Mouse (Mus musculus) CH12.LX (cell line): ENCODE measurements around the gene St8sia1. TPM values are rescaled to one million over a fixed set of nuclear protein-coding genes. Genes with fewer than 3 reads are reported as not detected.

ENCODE experiments used
- DNase-seq: peaks from one replicate; pipeline ENCODE4 v3.0.0-alpha.2; 2013; ENCODE audit errors: extremely low read depth
- H3K27ac ChIP-seq: 2 replicates; pipeline ENCODE4 v1.5.1; 2012; ENCODE audit warnings: low read depth, mild to moderate bottlenecking, control low read depth, moderate library complexity; ENCODE audit not compliant: insufficient read depth
- H3K27me3 ChIP-seq: replicated peaks from 2 replicates; pipeline ENCODE3; 2012; ENCODE audit warnings: inconsistent platforms
- H3K36me3 ChIP-seq, 2 experiments: replicated peaks in 1 of 2; 2 replicates each; pipeline versions ENCODE3 to v1.6.1; 2012; ENCODE audit warnings: inconsistent platforms in 1 of 2, low read length in 1 of 2, mild to moderate bottlenecking in 1 of 2, mixed read lengths in 1 of 2, moderate library complexity in 1 of 2; ENCODE audit not compliant: control insufficient read depth in 1 of 2, insufficient read depth in 1 of 2
- H3K4me1 ChIP-seq, 2 experiments: 2 replicates each; pipeline ENCODE4 v1.6.1; 2012; ENCODE audit warnings: inconsistent platforms in 1 of 2, moderate library complexity in 1 of 2; ENCODE audit not compliant: insufficient read depth in 2 of 2, control insufficient read depth in 1 of 2
- H3K4me2 ChIP-seq: 2 replicates; pipeline ENCODE4 v1.6.1; 2012; ENCODE audit warnings: low read depth, mild to moderate bottlenecking, control low read depth; ENCODE audit not compliant: poor library complexity, insufficient read depth, severe bottlenecking
- H3K4me3 ChIP-seq, 3 experiments: fragments of 150-350 bp in 1 of 3; sonication (generic) in 1 of 3; replicated peaks in 1 of 3; 2 replicates each; pipeline versions ENCODE3 to v1.5.1; 2011 to 2012; ENCODE audit warnings: low read depth in 2 of 3, low read length in 2 of 3, mild to moderate bottlenecking in 2 of 3, moderate library complexity in 2 of 3, control low read depth in 1 of 3, improper control_type of control experiment in 1 of 3, inconsistent platforms in 1 of 3, mixed read lengths in 1 of 3; ENCODE audit not compliant: poor library complexity in 1 of 3
- H3K79me2 ChIP-seq: replicated peaks from 2 replicates; pipeline ENCODE4 v1.6.1; 2012; ENCODE audit warnings: mild to moderate bottlenecking, moderate library complexity; ENCODE audit not compliant: control insufficient read depth, poor library complexity, insufficient read depth, severe bottlenecking; ENCODE audit errors: extremely low read depth
- H3K9ac ChIP-seq: 2 replicates; pipeline ENCODE4 v1.6.1; 2012; ENCODE audit warnings: low read depth, mild to moderate bottlenecking, control low read depth, moderate library complexity; ENCODE audit not compliant: insufficient read depth
- H3K9me3 ChIP-seq: replicated peaks from 2 replicates; pipeline ENCODE3; 2012; ENCODE audit warnings: low read length, inconsistent platforms, mixed read lengths
- CHD1 ChIP-seq: IDR thresholded peaks from 2 replicates; pipeline ENCODE4 v1.6.1; 2012; ENCODE audit warnings: low read depth, low read length, improper control_type of control experiment, inconsistent platforms
- CHD2 ChIP-seq: IDR thresholded peaks from 2 replicates; pipeline ENCODE4 v1.6.1; 2011; ENCODE audit warnings: low read length, improper control_type of control experiment
- CTCF ChIP-seq, 2 experiments: IDR thresholded peaks in 1 of 2; conservative IDR thresholded peaks in 1 of 2; 2 replicates each; pipeline ENCODE4 v1.5.1; 2011 to 2012; ENCODE audit warnings: low read depth in 2 of 2, low read length in 2 of 2, improper control_type of control experiment in 1 of 2, inconsistent platforms in 1 of 2, mild to moderate bottlenecking in 1 of 2, moderate library complexity in 1 of 2
- E2F4 ChIP-seq: IDR thresholded peaks from 2 replicates; pipeline ENCODE4 v1.6.1; 2011; ENCODE audit warnings: low read depth, low read length, improper control_type of control experiment; ENCODE audit not compliant: insufficient replicate concordance
- ELF1 ChIP-seq: IDR thresholded peaks from 2 replicates; pipeline ENCODE4 v1.6.1; 2014; ENCODE audit warnings: low read depth, mild to moderate bottlenecking, inconsistent platforms, low read length, improper control_type of control experiment
- ETS1 ChIP-seq: conservative IDR thresholded peaks from 2 replicates; pipeline ENCODE4 v1.6.1; 2012; ENCODE audit warnings: low read depth, mild to moderate bottlenecking, inconsistent platforms, low read length, improper control_type of control experiment, moderate library complexity
- GABPA ChIP-seq: IDR thresholded peaks from 2 replicates; pipeline ENCODE4 v1.6.1; 2012; ENCODE audit warnings: low read depth, low read length, improper control_type of control experiment, inconsistent platforms; ENCODE audit not compliant: insufficient replicate concordance
- HCFC1 ChIP-seq: IDR thresholded peaks from 2 replicates; pipeline ENCODE4 v1.6.1; 2012; ENCODE audit warnings: low read depth, mild to moderate bottlenecking, inconsistent platforms, low read length, improper control_type of control experiment
- JUN ChIP-seq: IDR thresholded peaks from 2 replicates; pipeline ENCODE4 v1.6.1; 2011; ENCODE audit warnings: low read depth, mild to moderate bottlenecking, low read length, improper control_type of control experiment, moderate library complexity; ENCODE audit not compliant: insufficient read depth
- JUND ChIP-seq: conservative IDR thresholded peaks from 2 replicates; pipeline ENCODE4 v1.6.1; 2011; ENCODE audit warnings: low read depth, low read length, improper control_type of control experiment
- MAFK ChIP-seq: IDR thresholded peaks from 2 replicates; pipeline ENCODE4 v1.6.1; 2011; ENCODE audit warnings: low read length, improper control_type of control experiment; ENCODE audit not compliant: insufficient replicate concordance
- MAX ChIP-seq: IDR thresholded peaks from 2 replicates; pipeline ENCODE4 v1.6.1; 2011; ENCODE audit warnings: low read length, improper control_type of control experiment
- MEF2A ChIP-seq: IDR thresholded peaks from 2 replicates; pipeline ENCODE4 v1.6.1; 2014; ENCODE audit warnings: low read depth, mild to moderate bottlenecking, inconsistent platforms, low read length, improper control_type of control experiment, borderline replicate concordance
- MXI1 ChIP-seq: IDR thresholded peaks from 2 replicates; pipeline ENCODE4 v1.6.1; 2011; ENCODE audit warnings: mild to moderate bottlenecking, low read depth, low read length, improper control_type of control experiment
- NELFE ChIP-seq: IDR thresholded peaks from 2 replicates; pipeline ENCODE4 v1.6.1; 2011; ENCODE audit warnings: low read depth, low read length, improper control_type of control experiment
- NRF1 ChIP-seq: IDR thresholded peaks from 2 replicates; pipeline ENCODE4 v1.6.1; 2014; ENCODE audit warnings: low read depth, mild to moderate bottlenecking, inconsistent platforms, low read length, improper control_type of control experiment, moderate library complexity
- POLR2A ChIP-seq: IDR thresholded peaks from 2 replicates; pipeline ENCODE4 v1.6.1; 2011; ENCODE audit warnings: low read depth, mild to moderate bottlenecking, improper control_type of control experiment, low read length
- POLR2AphosphoS2 ChIP-seq: IDR thresholded peaks from 2 replicates; pipeline ENCODE4 v1.6.1; 2011; ENCODE audit warnings: low read depth, low read length, improper control_type of control experiment
- RAD21 ChIP-seq: IDR thresholded peaks from 2 replicates; pipeline ENCODE4 v1.6.1; 2011; ENCODE audit warnings: low read depth, mild to moderate bottlenecking, low read length, improper control_type of control experiment, moderate library complexity
- SIN3A ChIP-seq: IDR thresholded peaks from 2 replicates; pipeline ENCODE4 v1.6.1; 2012; ENCODE audit warnings: low read length, improper control_type of control experiment, inconsistent platforms
- UBTF ChIP-seq: IDR thresholded peaks from 2 replicates; pipeline ENCODE4 v1.6.1; 2012; ENCODE audit warnings: low read depth, mild to moderate bottlenecking, inconsistent platforms, low read length, improper control_type of control experiment, moderate library complexity
- USF1 ChIP-seq: IDR thresholded peaks from 2 replicates; pipeline ENCODE4 v1.6.1; 2014; ENCODE audit warnings: low read depth, mild to moderate bottlenecking, inconsistent platforms, low read length, improper control_type of control experiment
- ZC3H11A ChIP-seq: IDR thresholded peaks from 2 replicates; pipeline ENCODE4 v1.6.1; 2012; ENCODE audit warnings: low read depth, mild to moderate bottlenecking, inconsistent platforms, low read length, improper control_type of control experiment
- ZMIZ1 ChIP-seq: IDR thresholded peaks from 2 replicates; pipeline ENCODE4 v1.6.1; 2012; ENCODE audit warnings: low read depth, mild to moderate bottlenecking, inconsistent platforms, low read length, improper control_type of control experiment
- dilution Hi-C: fragments of 300-500 bp; cut with MboI; formaldehyde crosslinking; loops from 2 replicates; pipeline ENCODE4 v1.14.3; 2020; ENCODE audit warnings: low sequenced_read_pairs; ENCODE audit not compliant: extremely low pct_unique_long_range_greater_than_20kb, extremely low pct_ligation_motif_present
- in situ Hi-C: fragments of 300-500 bp; cut with MboI; formaldehyde crosslinking; loops from 3 replicates; pipeline ENCODE4 v1.14.3; 2019; ENCODE audit warnings: low sequenced_read_pairs, low pct_ligation_motif_present, low pct_unique_long_range_greater_than_20kb, mixed read lengths
- polyA plus RNA-seq: library from polyadenylated mRNA; unstranded; fragments of >175 nt; gene quantifications from 2 replicates; pipeline ENCODE4 v1.2.1, GENCODE M21; 2012; ENCODE audit warnings: low read depth; ENCODE audit not compliant: insufficient read length
- total RNA-seq, 2 experiments: library from RNA; depleted of rRNA; stranded (reverse); fragments of 300-350 nt in 1 of 2; fragments of >200 nt in 1 of 2; gene quantifications; 2 replicates each; pipeline ENCODE4 v1.2.3; 2012 to 2014

Gene St8sia1
- total and polyA plus RNA-seq, 3 experiments: 0.13 to 0.51 (median 0.20) TPM

DNA sequence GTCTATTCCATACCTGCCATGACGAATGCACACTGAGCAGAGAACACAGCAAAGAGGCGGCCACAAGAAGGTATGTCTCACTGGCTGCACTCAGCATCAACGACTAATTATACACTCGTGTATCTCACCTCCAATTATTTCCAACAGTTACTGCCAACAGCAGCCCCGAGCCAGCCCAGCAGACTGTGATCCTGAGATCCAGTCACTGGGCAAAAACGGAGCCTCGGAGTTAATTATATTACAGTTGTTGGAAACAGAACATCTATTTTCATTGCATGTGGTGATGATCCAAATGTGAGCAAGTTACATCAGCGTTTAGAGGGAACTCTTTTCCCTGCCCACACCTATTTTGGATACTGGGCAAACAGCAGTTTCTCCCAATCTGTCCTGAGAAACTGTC, 113.8 kb downstream of the St8sia1 start:
- no peak for TF ChIP-seq ELF1
- no peak for TF ChIP-seq CHD1
- TF ChIP-seq POLR2AphosphoS2: no peak
- TF ChIP-seq NELFE: no peak
- no peak for TF ChIP-seq RAD21
- TF ChIP-seq GABPA: no peak
- no peak for TF ChIP-seq JUN
- TF ChIP-seq UBTF: no peak
- TF ChIP-seq MAX: no peak
- H3K4me3 ChIP-seq: no peak overlapping the region
- H3K27ac ChIP-seq: no peak overlapping the region
- in situ Hi-C loops: loop anchor here (25.0 kb wide), 1 partner anchor 112 kb away; the partner anchor contains the start of gene St8sia1
- H3K79me2 ChIP-seq: no peaks in the 10 kb centered on the region
- H3K9me3 ChIP-seq: no peaks in the 10 kb centered on the region
- dilution Hi-C loops: no loop called here
- DNase-seq: no peak
- H3K27me3 ChIP-seq: no peaks in the 10 kb centered on the region
- peaks cover 9 to 34% of the 10 kb centered on the region in 2 experiments for H3K4me1 ChIP-seq
- H3K9ac ChIP-seq: no peak overlapping the region
- no peak overlapping the region for H3K4me2 ChIP-seq
- no peaks in the 10 kb centered on the region for H3K36me3 ChIP-seq

DNA sequence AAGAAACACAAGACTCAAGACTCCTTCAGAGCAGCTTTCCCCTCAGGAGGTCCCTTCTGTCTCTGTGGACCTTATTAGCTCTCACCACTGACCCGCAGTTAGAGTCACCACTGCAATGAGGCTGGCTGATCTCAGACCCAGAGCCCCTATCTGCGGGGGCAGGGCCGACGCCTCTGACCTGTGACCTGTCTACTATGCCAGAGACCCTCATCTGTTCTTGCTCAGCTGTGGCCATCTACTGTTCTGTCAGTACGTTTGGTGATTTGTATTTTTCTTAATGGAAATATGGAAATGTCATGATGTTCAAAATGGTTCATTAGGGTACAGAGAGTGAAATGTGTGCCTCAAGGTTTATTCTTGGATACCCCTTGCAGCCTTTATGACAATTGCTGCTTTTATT, 114.9 kb downstream of the St8sia1 start:
- Histone ChIP-seq H3K4me1 (peaks cover 9 to 34% of the 10 kb centered on the region in 2 experiments), H3K36me3 (no peaks in the 10 kb centered on the region), H3K4me2 (no peak overlapping the region), H3K9ac (no peak overlapping the region), H3K4me3 (no peak overlapping the region), H3K27ac (no peak overlapping the region), H3K27me3 (no peaks in the 10 kb centered on the region), H3K79me2 (no peaks in the 10 kb centered on the region), H3K9me3 (no peaks in the 10 kb centered on the region)
- in situ Hi-C loops: no loop called here
- no peak for DNase-seq
- TF ChIP-seq USF1 (no peak), JUND (no peak), JUN (no peak), NELFE (no peak)
- dilution Hi-C loops: no loop called here

- peak overlapping the region; percentile 43 for H3K4me2 ChIP-seq
- 0 out of 2 replicates have a peak overlapping the region, but pooled peaks have one; percentile 1 for H3K9ac ChIP-seq
- H3K4me3 ChIP-seq: no peak overlapping the region
- dilution Hi-C loops: no loop called here
- H3K4me1 ChIP-seq: peaks cover 9 to 29% of the 10 kb centered on the region in 2 experiments
- no peaks in the 10 kb centered on the region for H3K79me2 ChIP-seq
- peak; percentile 77 for DNase-seq
- H3K9me3 ChIP-seq: no peaks in the 10 kb centered on the region
- in situ Hi-C loops: no loop called here
- H3K36me3 ChIP-seq: no peaks in the 10 kb centered on the region
- H3K27me3 ChIP-seq: no peaks in the 10 kb centered on the region
- H3K27ac ChIP-seq: peak overlapping the region; percentile 17; the same call in 1 of the 2 replicates
- TF ChIP-seq ZMIZ1: no peak
- no peak for TF ChIP-seq GABPA
- TF ChIP-seq CTCF (conservative IDR thresholded peaks at IDR 0.05 in 1 of 2, IDR thresholded peaks at IDR 0.05 in 1 of 2; ENCODE audit: low read depth in 2 of 2, low read length in 2 of 2): peak in 1 of 2 experiments; percentile 75; a peak in 2 of 4 replicates
- TF ChIP-seq MAFK: no peak
- no peak for TF ChIP-seq NRF1
- TF ChIP-seq E2F4: no peak
- TF ChIP-seq JUN: no peak
- TF ChIP-seq ELF1: no peak
- no peak for TF ChIP-seq USF1
- peak; percentile 71; the same call in 1 of the 2 replicates for TF ChIP-seq MEF2A
- TF ChIP-seq MXI1: no peak
- TF ChIP-seq ETS1: peak; percentile 32; the same call in 1 of the 2 replicates
- no peak for TF ChIP-seq MAX
- TF ChIP-seq CHD2: no peak
- no peak for TF ChIP-seq CHD1
- no peak for TF ChIP-seq SIN3A
- TF ChIP-seq HCFC1: no peak
- TF ChIP-seq NELFE: no peak
- no peak for TF ChIP-seq POLR2A
- no peak for TF ChIP-seq ZC3H11A
Measured at GRCm38 (mm10) chr6:142847914-142848674, 116.2 kb downstream of the St8sia1 start.
